Mouse (Mus musculus) WW6 (cell line): Measurements from ENCODE around the gene Abcf2.

Experiments used
- DNase-seq: peaks from one replicate; pipeline ENCODE4 v3.0.0-alpha.2; 2013; ENCODE audit warnings: low read depth, low spot score

Gene Abcf2

DNA sequence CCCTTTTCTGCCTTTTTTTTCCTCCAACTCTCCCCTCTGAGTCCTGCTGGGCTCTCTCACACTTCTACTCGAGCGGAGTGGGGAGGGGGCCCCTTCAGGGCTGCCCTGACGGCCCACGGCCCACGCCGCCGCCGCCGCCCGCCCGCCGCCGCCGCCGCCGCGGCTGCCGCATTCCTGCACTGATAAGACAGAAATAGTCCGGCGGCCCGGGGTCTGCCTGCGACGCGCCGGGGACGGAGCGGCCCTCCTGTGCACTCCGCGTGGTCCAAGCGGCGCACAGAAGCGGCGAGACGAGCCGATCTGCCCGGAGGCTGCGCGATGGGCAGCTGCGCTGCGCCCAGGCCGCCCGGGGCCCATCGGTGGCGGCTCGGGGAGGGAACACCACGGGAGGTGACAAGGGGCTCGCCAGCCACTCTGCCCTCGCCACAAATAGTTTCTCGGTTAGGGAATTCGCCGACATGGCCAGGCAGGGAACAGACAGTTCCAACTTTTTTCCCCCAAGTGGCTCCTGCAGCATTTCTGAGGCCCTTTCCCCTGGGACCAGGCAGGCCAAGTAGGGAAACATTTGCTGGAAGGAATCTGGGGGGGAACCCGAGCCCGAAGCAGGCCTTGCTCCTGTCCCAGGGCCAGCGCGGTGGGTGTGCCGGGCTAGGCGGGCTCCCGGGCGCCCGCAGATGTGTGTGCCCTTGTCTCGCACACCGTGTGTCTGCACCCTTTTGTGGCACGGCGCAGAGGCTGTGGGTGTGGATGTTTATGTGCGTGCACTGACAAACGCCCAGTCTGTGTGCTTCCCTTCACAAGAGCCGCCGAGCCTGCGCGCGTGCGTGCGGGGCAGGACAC is 24.9 kb upstream of the Abcf2 start:
- no peak for DNase-seq

DNA sequence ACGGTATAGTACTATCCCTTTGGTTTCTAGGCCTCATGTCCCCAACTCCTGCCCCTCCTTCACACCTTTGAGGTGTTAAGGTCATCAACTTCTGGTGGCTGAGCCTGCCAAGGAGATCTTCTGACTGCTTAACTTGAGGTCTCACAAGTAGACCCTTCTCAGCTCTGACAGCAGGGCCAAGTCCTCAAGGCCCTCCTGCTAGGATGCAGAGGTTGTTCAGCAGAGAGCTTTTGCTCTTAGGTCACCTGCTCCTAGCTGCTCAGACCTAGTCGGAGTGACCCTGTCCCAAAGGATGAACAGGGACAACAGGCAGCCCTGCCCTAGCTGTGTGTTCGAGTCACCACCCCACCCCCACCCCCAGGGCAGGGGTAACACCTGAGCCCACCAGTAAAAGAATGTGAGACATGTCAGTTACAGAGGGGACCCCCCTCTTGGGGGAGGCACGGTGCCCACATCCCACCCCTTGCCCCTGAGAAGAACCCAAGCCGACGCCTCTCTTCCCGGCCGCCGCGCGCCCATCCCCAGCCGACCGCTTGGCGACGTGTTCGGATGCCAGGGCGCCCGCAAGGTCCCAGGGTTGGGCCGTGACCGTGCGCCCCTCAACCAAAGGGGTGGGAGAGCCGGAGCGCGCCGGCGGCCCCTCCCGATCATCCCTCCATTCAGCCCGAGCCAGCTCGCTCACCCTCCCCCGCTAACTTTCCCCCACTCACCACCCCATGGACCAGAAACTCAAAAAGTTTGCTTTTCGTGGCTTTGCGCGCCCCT is 24.0 kb upstream of the Abcf2 start:
- DNase-seq = no peak

DNA sequence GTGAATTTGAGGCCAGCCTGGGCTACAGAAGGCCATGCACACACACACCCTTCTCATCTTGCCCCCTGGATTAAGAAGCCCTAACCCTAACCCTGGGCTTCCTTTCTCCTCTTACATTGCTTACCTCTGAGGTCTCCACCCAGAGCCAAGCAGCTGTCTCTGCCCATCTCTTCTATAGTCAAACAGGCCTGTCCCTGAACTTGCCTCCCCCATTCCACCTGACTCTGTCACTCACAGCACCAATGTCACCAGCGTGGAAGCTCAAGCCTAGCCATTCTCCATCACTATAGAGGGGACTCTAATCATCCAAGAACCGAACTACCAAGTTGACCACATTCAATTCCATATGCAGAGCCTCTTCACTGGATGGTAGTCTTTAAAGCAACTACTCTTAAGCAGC is 23.0 kb upstream of the Abcf2 start:
- no peak for DNase-seq

DNA sequence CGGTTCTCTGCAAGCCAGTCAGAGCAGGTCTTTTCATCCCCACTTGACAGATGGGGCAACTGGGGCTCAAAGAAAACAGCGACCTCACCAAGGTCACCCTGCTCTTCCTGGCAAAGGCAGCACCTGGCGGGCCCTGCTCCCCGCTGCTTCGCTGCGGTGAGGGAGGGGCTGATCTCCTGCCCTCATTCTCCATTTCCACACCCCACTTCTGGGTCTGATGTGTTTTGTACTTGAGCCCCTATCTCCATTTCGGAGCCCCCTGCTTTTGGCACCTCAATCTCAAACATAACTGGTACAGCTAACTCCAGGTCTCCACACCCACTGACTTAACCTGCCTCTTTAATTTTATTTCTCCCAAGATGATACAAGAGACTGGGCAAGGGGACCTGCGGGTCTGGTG is 21.9 kb upstream of the Abcf2 start:
- no peak for DNase-seq

DNA sequence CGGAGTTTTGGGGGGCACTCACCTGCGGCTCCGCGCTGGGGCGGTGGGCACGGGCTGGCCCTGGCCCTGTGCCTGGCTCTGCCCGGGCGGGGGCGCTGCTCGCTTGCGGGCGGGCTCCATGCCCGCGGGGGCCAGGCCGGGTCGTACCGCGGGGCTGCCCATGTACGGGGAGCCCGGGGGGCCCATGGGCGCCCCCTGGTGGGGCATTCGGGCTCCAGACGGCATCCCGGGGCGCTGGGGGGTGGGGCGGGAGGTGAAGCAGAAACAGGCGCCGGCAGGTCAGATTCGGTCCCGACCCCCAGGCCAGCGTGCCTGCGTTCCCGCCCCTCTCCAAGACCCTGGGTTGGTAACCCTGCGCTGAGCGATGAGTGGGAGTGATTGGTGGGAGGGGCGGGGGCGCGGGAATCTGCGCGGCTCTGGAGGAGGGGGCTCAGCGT is 21.3 kb upstream of the Abcf2 start:
- DNase-seq = peak; percentile 61

DNA sequence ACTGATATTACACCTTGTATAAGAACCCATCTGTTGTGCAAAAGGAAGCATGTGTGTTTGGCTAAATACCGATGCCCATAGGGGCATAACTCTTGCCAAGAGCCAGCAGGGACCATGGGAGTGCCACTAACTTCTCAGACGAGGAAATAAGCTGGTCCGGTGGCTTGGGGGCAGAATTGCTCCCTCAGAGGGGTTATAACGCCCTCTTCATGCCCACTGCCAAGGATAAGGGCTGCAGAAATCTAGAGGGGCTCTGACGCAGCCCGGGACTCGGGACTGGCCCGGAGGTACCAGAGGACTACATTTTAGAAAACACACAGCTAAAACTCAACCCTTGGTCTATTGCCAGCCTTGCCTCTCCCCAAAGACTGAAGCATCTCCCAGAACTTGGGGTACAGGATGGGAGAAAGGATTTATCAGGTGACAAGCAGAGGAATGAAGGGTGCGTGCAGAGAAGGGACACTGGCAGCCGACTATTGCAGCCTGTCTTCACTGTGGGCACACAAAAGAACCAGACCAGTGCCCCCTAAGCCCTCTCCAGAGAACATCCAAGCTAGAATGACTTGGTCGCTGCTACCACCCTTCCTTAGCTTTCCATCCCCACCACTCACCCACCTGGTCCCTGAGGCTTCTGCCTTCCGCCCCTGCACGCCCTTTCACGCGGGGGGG is 20.8 kb upstream of the Abcf2 start:
- DNase-seq = no peak

DNA sequence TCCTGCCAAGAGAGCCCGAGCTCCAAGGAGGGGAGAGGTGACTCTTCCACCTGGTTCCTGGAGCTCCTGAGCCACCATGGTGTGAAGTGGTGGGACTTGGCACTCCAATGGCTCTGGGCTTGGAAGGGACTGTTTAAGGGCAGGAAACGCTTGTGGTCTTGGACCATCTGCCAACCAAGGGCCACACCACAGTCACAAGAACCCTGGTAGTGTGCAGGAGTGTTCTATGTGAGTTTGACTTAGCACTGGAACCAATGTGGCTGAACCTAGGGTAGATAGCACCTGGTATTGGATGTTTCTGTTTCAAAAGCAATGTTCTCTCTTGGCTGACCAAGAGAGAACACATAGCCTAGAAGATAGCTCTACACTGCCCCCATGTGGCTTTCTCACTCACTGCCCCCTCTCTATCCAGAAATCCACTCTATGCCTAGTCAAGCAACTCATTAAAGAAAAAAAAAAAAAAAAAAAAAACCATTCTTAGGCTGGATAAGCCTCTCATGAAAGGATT is 20.0 kb upstream of the Abcf2 start:
- DNase-seq = no peak

DNA sequence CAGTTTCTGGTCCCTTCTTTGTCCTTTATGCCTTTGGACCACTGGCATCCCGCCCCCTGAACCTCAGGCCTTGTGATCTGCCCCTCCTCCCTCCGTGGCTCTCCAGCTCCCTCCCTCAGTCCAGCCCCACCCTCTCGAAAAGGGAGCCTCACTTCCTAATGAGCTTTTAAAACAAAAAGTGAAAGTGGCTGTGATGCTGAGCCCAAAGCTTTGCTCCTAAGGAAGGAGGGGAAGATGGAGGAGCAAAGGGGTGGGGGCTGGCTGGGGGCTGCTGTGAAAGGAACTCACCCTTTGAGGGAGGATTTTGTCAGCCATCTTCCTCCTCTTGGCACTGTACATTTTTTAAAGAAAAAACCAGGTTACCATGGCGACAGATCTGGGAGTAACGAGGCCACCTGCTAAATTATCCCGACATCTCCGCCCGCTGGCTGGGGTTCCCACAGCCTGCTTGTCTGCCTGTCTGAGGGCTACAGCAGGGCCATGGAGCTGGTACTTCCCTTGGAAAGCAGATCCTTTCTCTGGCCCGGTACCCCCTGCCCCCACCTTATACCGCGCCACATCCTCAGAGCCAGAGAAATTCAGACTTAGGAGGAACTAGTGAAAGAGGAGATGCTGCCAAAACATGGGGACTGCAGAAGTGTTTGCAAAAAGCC is 19.4 kb upstream of the Abcf2 start:
- no peak for DNase-seq

DNA sequence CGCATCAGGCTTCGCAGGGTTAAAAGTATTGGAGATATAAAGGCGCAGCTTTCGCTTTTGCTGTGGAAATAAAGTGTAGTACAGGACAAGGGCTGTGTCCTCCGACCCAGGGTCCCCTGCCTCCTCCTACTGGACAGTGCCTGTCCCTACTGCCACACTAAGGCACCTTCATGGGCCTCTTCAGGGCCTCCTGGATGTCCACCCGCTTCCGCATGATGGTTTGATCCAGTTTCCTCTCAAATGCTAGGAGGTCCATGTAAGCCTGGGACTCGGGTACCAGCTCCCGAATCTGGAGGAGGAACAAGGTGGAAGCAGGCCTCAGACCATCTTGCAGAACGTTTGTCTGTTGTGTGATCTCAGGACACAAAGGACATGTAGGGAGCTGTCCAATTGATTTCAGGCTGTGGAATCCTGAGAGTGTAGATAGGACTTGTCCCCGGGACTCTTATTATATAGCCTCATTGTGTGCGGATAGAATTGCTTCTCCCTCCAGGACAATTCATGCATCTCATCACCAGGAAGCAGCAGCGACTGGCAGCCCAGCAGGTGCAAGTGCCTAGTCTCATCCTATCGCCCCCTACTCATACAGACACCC is 18.6 kb upstream of the Abcf2 start:
- DNase-seq = no peak

DNA sequence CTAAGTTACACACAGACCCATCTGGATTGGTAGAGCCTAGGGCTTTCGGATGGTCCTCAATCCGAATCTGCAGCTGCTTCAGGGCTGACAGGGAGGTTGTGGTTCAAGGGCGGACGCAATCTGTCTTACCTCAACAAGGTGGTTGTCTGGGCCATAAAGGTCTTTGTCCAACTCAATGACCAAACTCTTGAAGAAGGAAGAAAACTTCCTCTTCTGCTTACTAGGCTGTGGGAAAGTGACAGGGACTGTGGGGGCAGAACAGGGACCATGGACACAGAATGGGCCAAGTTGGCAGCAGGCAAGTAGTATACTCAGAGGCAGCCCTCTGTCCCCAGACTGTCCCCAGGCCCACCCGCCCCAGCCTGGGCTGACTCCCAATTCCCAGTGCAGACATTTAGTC is 18.0 kb upstream of the Abcf2 start:
- no peak for DNase-seq

DNA sequence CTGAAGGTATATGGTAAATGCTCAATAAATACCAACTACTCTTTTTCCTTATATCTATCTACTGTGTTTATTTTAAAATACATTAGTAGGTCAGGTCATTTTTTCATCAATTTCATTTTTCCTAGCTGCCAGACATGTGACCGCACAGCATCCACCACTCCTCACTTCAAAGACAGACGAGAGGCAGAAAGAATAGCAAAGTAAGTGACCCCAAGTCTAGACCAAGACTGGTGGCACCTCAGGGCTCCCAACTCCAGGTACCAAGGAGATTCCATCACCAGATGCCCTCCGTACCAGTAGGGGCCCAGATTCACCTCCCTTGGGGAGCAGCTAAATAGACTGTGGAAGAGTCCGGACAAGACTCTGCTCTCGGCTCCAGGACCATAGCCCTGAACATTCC is 17.1 kb upstream of the Abcf2 start:
- no peak for DNase-seq

DNA sequence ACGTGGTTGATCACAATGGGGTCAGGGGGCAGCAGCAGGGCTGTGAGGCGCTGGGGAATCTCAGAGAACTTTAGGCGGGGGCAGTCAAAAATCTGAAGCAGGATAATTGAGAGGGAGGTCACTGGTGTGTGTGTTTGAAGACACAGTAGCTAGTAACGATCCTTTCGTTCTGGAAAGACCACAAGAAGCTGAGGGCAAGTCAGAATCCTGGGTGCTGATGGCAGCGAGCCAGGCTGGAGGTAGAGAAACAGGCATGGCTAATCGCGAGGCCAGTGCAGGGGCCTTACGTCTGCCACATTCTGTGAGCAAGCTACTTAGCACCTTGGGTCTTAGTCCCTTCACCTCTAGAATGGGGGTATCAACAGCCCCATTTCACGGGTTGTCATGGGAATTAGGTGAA is 16.7 kb upstream of the Abcf2 start:
- DNase-seq = no peak

DNA sequence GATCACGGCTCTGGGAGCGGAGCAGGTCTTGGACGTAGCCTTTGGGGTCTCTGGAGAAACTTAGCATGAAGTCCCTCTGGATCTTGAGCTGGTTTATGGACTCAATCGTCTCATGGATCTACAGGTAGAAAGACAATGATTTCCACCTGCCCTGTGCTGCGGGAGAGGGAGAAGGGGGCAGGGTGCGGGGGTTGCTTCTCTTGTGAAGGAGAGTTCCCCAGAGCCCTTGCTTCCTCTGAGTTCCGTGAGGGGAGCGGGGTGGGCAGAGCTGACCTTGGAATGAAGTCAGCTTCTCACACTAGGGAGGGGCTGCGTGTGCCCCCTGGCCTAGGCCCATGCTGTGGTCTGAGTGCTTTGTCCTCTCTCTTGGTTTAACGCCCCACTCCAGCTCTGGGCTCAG is 16.0 kb upstream of the Abcf2 start:
- DNase-seq = no peak

DNA sequence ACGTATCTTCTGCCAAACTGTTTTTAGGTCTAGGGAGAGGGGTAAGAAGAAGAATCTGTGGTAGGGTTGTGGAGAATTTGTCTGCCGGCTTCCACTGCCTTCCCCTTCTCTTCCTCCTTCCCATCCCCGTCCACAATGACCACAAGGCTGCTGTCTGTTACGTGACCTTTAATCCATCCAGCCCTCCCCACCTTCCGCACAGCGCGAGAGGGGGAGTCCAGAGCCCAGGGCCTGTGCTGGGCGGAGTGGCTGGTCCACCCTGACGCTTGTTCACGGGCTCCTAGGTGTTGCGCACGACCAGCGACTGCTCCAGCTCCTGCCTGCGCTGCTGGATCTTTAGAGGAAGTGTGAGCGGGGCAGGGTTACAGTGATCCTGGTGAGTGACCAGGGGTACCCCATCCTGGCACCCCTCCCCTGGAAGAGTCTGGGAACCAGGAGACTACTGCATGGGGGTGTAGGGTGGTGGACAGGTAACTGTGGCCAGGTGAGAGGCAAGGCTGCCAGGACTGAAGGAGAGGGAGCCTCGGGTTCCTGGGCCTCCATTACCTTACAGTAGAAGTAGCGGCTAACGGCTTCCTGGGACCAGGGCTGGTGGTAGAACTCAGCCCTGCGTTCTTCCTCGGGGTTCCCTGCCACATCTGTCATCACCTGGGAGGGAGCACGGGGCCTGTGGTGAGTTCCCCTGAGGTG is 15.3 kb upstream of the Abcf2 start:
- no peak for DNase-seq

DNA sequence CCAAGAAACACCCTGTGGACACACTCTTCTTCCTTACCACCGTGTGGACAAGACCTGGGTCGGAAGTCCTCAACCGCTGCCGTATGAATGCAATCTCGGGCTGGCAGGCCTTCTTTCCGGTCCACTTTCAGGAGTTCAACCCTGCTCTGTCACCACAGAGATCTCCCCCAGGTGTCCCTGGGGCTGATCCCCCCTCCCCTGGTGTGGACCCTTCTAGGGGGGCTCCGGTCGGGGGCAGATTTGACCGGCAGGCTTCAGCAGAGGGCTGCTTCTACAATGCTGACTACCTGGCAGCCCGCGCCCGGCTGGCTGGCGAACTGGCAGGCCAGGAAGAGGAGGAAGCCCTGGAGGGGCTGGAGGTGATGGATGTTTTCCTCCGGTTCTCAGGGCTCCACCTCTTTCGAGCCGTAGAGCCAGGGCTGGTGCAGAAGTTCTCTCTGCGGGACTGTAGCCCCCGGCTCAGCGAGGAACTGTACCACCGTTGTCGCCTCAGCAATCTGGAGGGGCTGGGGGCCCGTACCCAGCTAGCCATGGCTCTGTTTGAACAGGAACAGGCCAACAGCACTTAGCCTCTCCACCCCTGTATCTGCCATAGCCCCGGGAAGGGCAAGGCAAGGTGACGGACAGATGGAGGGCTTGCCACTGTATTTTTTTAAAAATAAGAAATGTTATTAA is 14.7 kb upstream of the Abcf2 start:
- DNase-seq = no peak

DNA sequence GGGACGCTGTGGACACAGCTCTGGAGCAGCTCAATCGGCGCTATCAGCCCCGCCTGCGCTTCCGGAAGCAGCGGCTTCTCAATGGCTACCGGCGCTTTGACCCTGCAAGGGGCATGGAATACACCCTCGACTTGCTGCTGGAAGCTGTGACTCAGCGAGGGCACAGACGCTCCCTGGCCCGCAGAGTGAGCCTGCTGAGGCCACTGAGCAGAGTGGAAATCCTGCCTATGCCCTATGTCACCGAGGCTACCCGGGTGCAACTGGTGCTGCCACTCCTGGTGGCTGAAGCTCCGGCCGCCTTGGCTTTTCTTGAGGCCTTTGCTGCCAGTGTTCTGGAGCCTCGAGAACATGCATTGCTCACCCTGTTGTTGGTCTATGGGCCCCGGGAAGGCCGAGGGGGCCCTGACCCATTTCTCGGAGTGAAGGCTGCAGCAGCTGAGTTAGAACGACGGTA is 14.0 kb upstream of the Abcf2 start:
- DNase-seq = no peak

DNA sequence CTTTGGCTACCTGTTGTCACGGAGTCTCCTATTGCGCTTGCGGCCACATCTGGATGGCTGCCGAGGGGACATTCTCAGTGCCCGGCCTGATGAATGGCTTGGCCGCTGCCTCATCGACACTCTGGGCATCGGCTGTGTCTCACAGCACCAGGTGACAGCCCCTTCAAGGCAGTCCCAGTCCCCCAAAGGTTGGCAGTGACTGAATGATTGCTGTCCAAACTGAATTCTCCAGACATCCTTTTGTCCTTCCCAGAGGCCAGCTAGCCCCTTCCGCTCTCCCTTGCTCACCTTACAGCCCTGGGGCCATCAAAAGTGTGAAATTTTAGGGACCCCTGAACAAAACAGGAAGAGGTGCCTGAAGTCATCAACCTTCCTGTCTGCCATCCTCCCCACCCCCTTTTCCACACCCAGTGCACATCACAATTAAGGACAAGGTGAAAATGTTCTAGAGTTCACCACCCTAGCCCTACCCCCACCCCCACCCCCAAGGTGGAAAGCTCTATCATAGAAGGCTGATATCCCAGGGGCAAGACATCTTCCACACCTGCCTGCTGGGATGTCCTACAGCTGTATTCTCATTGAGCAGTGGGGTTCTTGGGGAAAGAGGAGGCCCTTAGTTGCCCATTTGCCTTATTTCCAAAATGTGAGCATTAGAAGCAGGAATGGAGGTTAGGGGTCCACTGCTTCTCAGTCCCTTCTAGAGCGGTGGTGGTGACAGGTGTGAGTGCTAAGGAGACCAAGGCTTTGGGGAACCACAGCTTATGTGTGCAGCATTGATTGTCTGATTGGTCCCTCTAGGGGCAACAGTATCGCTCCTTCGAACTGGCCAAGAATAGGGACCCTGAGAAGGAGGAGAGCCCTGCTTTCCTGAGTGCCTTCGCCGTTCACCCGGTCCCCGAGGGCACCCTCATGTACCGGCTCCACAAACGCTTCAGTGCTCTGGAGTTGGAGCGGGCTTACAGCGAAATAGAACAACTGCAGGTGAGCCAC is 12.5 kb upstream of the Abcf2 start:
- no peak for DNase-seq

DNA sequence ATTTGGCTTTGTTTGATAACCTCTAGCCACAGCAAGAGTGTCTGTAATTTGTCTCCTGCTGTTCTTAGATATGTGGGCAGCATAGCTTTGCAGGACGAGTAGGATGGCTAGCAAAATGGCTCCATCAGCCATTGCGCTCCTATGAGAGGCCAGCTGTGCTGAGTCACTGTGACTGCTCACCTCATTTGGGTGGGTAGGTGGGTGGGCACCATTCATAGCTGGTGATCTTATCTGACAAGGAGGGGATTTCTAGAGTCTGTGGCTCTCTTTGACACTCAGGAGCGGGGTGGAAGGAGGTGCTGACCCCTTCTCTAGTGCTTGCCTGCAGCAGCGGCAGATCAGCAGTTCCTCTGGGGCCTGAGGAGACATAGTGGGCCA is 9.9 kb upstream of the Abcf2 start:
- no peak for DNase-seq
